ENCODE assay signal across 16 mouse cellular contexts in the genomic region with DNA sequence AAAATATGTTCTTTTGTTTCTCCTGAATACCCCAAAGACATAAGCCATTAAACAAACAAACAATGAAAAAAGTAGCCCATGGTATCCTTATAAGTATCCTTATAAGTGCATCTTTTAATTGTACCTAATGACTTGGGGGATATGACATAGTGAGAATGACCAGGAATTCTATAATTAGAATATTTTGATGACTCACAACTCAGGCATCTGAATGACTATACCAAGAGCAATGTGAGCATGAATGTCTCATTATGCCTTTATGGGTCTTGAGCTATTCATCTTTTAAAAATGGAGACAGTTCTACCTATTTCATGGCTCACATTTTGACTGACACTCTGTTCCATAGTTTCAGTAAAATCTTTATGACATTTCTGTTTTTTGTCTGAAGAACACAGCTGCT.
"Had no signal": no experiment of that assay in that cellular context is flagged by ENCODE, and none has a peak within 500 bp of the region (broad histone marks: within the 10 kb centered on the region; RNA-seq: fewer than 3 reads in every experiment).

No protein-coding gene starts in this region.

- DNase-seq: retina, postnatal 1 day; right cerebral cortex, adult 18-20 months; right cerebral cortex, postnatal 14 days; right cerebral cortex, postnatal 25 days; right cerebral cortex, postnatal 4 days; spleen, adult 18-20 months; thymus, adult 18-20 months; thymus, adult 2 months; thymus, postnatal 14 days; thymus, postnatal 25 days; thymus, postnatal 36 days; thymus, postnatal 4 days had no signal

- H3K27me3 ChIP-seq: neural tube, embryonic 13.5 days; neural tube, embryonic 15.5 days; stomach, embryonic 15.5 days had no signal

- H3K4me3 ChIP-seq: neural tube, embryonic 13.5 days; neural tube, embryonic 15.5 days; stomach, embryonic 15.5 days had no signal

- H3K4me1 ChIP-seq: neural tube, embryonic 13.5 days; neural tube, embryonic 15.5 days; stomach, embryonic 15.5 days had no signal

- H3K27ac ChIP-seq: neural tube, embryonic 13.5 days; neural tube, embryonic 15.5 days; stomach, embryonic 15.5 days; stomach, postnatal 0 days had no signal

- H3K9me3 ChIP-seq: neural tube, embryonic 13.5 days; neural tube, embryonic 15.5 days; stomach, embryonic 15.5 days had no signal

- H3K4me2 ChIP-seq: neural tube, embryonic 13.5 days; neural tube, embryonic 15.5 days; stomach, embryonic 15.5 days had no signal

- H3K9ac ChIP-seq: neural tube, embryonic 13.5 days; neural tube, embryonic 15.5 days; stomach, embryonic 15.5 days had no signal

- H3K36me3 ChIP-seq: neural tube, embryonic 13.5 days; neural tube, embryonic 15.5 days; stomach, embryonic 15.5 days had no signal
